ENCODE assay signal across 7 mouse cellular contexts in genomic region chr6:30123391-30123790, GRCm38 (mm10).
"Had no signal": no experiment of that assay in that cellular context is flagged by ENCODE, and none has a peak within 500 bp of the region (broad histone marks: within the 10 kb centered on the region; RNA-seq: fewer than 3 reads in every experiment).

No protein-coding gene starts in this region.

- DNase-seq: lung, adult 2 months; lung, postnatal 14 days; lung, postnatal 36 days; right cerebral cortex, postnatal 14 days; thymus, adult 18-20 months; thymus, postnatal 14 days; thymus, postnatal 36 days had no signal
